Mouse (Mus musculus): ENCODE data around the gene Lsmem1.

- TF ChIP-seq MAFK (IDR thresholded peaks at IDR 0.05; ENCODE audit: insufficient read depth, low read depth, low read length): no peak
- TF ChIP-seq ZC3H11A (IDR thresholded peaks at IDR 0.05; ENCODE audit: borderline replicate concordance, low read depth, low read length): no peak
Measured at GRCm38 (mm10) chr12:40244926-40245325, 45.6 kb upstream of the Lsmem1 start.
